Mouse (Mus musculus) cerebellum, postnatal 25 days (tissue): ENCODE results near the gene Zbtb16.

Experiments
- DNase-seq, 2 experiments: peaks; one replicate each; pipeline ENCODE4 v3.0.0; 2021; ENCODE audit warnings: mixed read lengths in 2 of 2

Gene Zbtb16

GRCm38 (mm10) chr9:48824533-48825130 is 11.4 kb downstream of the Zbtb16 start:
- no peak for DNase-seq

GRCm38 (mm10) chr9:48823851-48824250 is 12.2 kb downstream of the Zbtb16 start:
- DNase-seq = no peak

GRCm38 (mm10) chr9:48823319-48823705 is 12.7 kb downstream of the Zbtb16 start:
- DNase-seq = no peak

GRCm38 (mm10) chr9:48822586-48823318 is 13.3 kb downstream of the Zbtb16 start:
- no peak for DNase-seq

- DNase-seq = no peak
These were observed 14.0 kb downstream of the Zbtb16 start for GRCm38 (mm10) chr9:48821916-48822585.

GRCm38 (mm10) chr9:48821431-48821830 is 14.6 kb downstream of the Zbtb16 start:
- no peak for DNase-seq

GRCm38 (mm10) chr9:48820791-48821190 is 15.2 kb downstream of the Zbtb16 start:
- DNase-seq = no peak

GRCm38 (mm10) chr9:48819695-48820094 is 16.3 kb downstream of the Zbtb16 start:
- DNase-seq = no peak

- no peak for DNase-seq
These were observed 16.9 kb downstream of the Zbtb16 start for GRCm38 (mm10) chr9:48819137-48819536.

GRCm38 (mm10) chr9:48817907-48818306 is 18.1 kb downstream of the Zbtb16 start:
- DNase-seq = no peak

- DNase-seq = no peak
These were observed 18.6 kb downstream of the Zbtb16 start for GRCm38 (mm10) chr9:48817399-48817793.

GRCm38 (mm10) chr9:48816678-48817398 is 19.2 kb downstream of the Zbtb16 start:
- DNase-seq = no peak

- DNase-seq = no peak
These were observed 19.9 kb downstream of the Zbtb16 start for GRCm38 (mm10) chr9:48816157-48816556.

GRCm38 (mm10) chr9:48814881-48815495 is 21.0 kb downstream of the Zbtb16 start:
- no peak for DNase-seq

GRCm38 (mm10) chr9:48813960-48814880 is 21.8 kb downstream of the Zbtb16 start:
- no peak for DNase-seq

GRCm38 (mm10) chr9:48812352-48812751 is 23.7 kb downstream of the Zbtb16 start:
- DNase-seq = no peak

GRCm38 (mm10) chr9:48806591-48806990 is 29.4 kb downstream of the Zbtb16 start:
- no peak for DNase-seq

GRCm38 (mm10) chr9:48805850-48806249 is 30.2 kb downstream of the Zbtb16 start:
- no peak for DNase-seq

GRCm38 (mm10) chr9:48804509-48804908 is 31.5 kb downstream of the Zbtb16 start:
- no peak for DNase-seq

- no peak for DNase-seq
These were observed 32.4 kb downstream of the Zbtb16 start for GRCm38 (mm10) chr9:48803460-48804240.

GRCm38 (mm10) chr9:48802374-48802773 is 33.6 kb downstream of the Zbtb16 start:
- no peak for DNase-seq
